Mouse (Mus musculus): ENCODE results near the gene Tdrkh. TPM values are rescaled to one million over a fixed set of nuclear protein-coding genes. Genes with fewer than 3 reads are reported as not detected.
A peak's percentile ranks its signal among the peaks of the same experiment; 100 is the strongest.

Tdrkh gene
- polyA plus RNA-seq, 1 experiment from 2014 or later, result 57.5 TPM

DNA sequence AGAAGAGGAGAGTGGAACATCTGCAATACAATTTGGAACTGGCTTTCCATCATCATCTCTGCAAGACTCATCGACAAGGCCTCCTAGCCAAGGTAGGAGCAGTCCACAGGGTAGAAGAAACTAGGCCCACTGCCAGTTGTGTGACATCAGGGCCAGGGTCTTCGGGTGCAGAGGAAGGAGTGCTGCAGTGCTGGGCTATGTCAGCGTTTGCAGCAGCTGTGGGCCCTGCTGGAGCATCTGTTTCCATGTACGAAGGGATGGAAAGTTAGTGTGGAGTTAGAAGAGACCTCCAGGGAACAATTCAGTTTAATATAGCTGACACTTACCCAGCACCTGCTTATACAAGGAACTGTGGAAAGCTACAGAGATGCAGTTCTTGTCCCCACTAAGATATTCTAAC, 20.0 kb upstream of the Tdrkh start:
- H3K9ac ChIP-seq (ENCODE audit: low read length), result no peak overlapping the region
- DNase-seq (ENCODE audit: low spot score) (peak; percentile 7), ATAC-seq (replicated peaks; ENCODE audit: low FRiP score) (no peak)
- H3K9me3 ChIP-seq (ENCODE audit: control insufficient read depth, low read length), result no peaks in the 10 kb centered on the region
- WGBS, result 66% methylated on average over 4 of the region's 4 CpGs
- H3K4me3 ChIP-seq (ENCODE audit: low read depth, low read length), result no peak overlapping the region
- H3K4me2 ChIP-seq (ENCODE audit: low read depth, low read length, severe bottlenecking), result no peak overlapping the region
- H3K4me1 ChIP-seq (replicated peaks; ENCODE audit: control insufficient read depth, insufficient read depth, low read length), result no peaks in the 10 kb centered on the region
- H3K27ac ChIP-seq (ENCODE audit: low read depth, low read length), result no peak overlapping the region
- no peaks in the 10 kb centered on the region for H3K27me3 ChIP-seq (ENCODE audit: control insufficient read depth, insufficient read depth, low read length)
- no peaks in the 10 kb centered on the region for H3K36me3 ChIP-seq (ENCODE audit: control insufficient read depth, insufficient read depth, low read length)

DNA sequence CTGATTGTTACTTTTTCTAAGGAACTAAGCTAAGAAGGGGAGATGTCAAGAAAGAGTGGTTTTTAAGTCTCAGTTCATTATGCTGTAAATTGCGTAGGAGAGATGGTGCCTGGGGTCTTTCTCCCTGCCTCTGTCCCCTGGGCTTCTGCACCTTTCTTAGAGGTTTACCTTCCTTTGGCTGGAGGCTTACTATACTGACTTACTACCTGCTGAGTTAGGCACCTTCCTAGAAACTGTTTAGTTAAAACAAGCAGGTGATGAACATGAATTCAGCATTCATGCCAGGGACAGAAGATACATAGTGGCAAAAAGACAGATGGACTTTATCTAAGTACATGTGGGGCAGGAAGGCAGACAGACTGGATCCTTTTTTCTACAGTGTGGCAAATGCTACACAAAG, 16.7 kb upstream of the Tdrkh start:
- ATAC-seq (replicated peaks; ENCODE audit: low FRiP score) (no peak), DNase-seq (ENCODE audit: low spot score) (no peak)
- no peak overlapping the region for H3K4me3 ChIP-seq (ENCODE audit: low read depth, low read length)
- H3K9me3 ChIP-seq (ENCODE audit: control insufficient read depth, low read length), result no peaks in the 10 kb centered on the region
- H3K4me1 ChIP-seq (replicated peaks; ENCODE audit: control insufficient read depth, insufficient read depth, low read length), result peaks cover 7% of the 10 kb centered on the region; the same call in 1 of the 2 replicates
- no peak overlapping the region for H3K4me2 ChIP-seq (ENCODE audit: low read depth, low read length, severe bottlenecking)
- H3K36me3 ChIP-seq (ENCODE audit: control insufficient read depth, insufficient read depth, low read length), result no peaks in the 10 kb centered on the region
- H3K27me3 ChIP-seq (ENCODE audit: control insufficient read depth, insufficient read depth, low read length), result no peaks in the 10 kb centered on the region
- WGBS, result 71% methylated on average over 1 of the region's 1 CpGs
- H3K9ac ChIP-seq (ENCODE audit: low read length), result no peak overlapping the region
- no peak overlapping the region for H3K27ac ChIP-seq (ENCODE audit: low read depth, low read length)

- H3K27me3 ChIP-seq (ENCODE audit: control insufficient read depth, insufficient read depth, low read length), result no peaks in the 10 kb centered on the region
- H3K9ac ChIP-seq (ENCODE audit: low read length), result no peak overlapping the region
- no peak for ATAC-seq (replicated peaks; ENCODE audit: low FRiP score)
- H3K4me1 ChIP-seq (replicated peaks; ENCODE audit: control insufficient read depth, insufficient read depth, low read length), result peaks cover 7% of the 10 kb centered on the region; the same call in 1 of the 2 replicates
- H3K4me3 ChIP-seq (ENCODE audit: low read depth, low read length), result no peak overlapping the region
- no peaks in the 10 kb centered on the region for H3K9me3 ChIP-seq (ENCODE audit: control insufficient read depth, low read length)
- WGBS, result 82% methylated on average over 4 of the region's 4 CpGs
- H3K36me3 ChIP-seq (ENCODE audit: control insufficient read depth, insufficient read depth, low read length), result no peaks in the 10 kb centered on the region
- no peak overlapping the region for H3K27ac ChIP-seq (ENCODE audit: low read depth, low read length)
- H3K4me2 ChIP-seq (ENCODE audit: low read depth, low read length, severe bottlenecking), result no peak overlapping the region
- DNase-seq (ENCODE audit: low spot score), result peak; percentile 32
These were observed 16.2 kb upstream of the Tdrkh start for GRCm38 (mm10) chr3:94396851-94397250.

GRCm38 (mm10) chr3:94398217-94398616, 14.9 kb upstream of the Tdrkh start, which contains the start of gene Lingo4:
Gene Lingo4 (plus strand): TSS chr3:94398517.
- Histone ChIP-seq H3K27ac (ENCODE audit: low read depth, low read length) (no peak within 1 kb of the TSS), H3K4me3 (ENCODE audit: low read depth, low read length) (peak within 1 kb of the TSS; percentile 24), H3K9me3 (ENCODE audit: control insufficient read depth, low read length) (no peaks in the 10 kb centered on the region), H3K36me3 (ENCODE audit: control insufficient read depth, insufficient read depth, low read length) (no peaks in the 10 kb centered on the region), H3K9ac (ENCODE audit: low read length) (peak within 1 kb of the TSS; percentile 47), H3K4me2 (ENCODE audit: low read depth, low read length, severe bottlenecking) (peak within 1 kb of the TSS; percentile 57), H3K4me1 (replicated peaks; ENCODE audit: control insufficient read depth, insufficient read depth, low read length) (peaks cover 7% of the 10 kb centered on the region; the same call in 1 of the 2 replicates), H3K27me3 (ENCODE audit: control insufficient read depth, insufficient read depth, low read length) (no peaks in the 10 kb centered on the region)
- 73% methylated on average over 6 of the region's 6 CpGs for WGBS
- DNase-seq (ENCODE audit: low spot score) (no peak), ATAC-seq (replicated peaks; ENCODE audit: low FRiP score) (no peak)

- Histone ChIP-seq H3K27me3 (ENCODE audit: control insufficient read depth, insufficient read depth, low read length) (no peaks in the 10 kb centered on the region), H3K9me3 (ENCODE audit: control insufficient read depth, low read length) (no peaks in the 10 kb centered on the region), H3K4me2 (ENCODE audit: low read depth, low read length, severe bottlenecking) (peak overlapping the region; percentile 57), H3K9ac (ENCODE audit: low read length) (peak overlapping the region; percentile 47), H3K4me3 (ENCODE audit: low read depth, low read length) (peak overlapping the region; percentile 24), H3K27ac (ENCODE audit: low read depth, low read length) (no peak overlapping the region), H3K36me3 (ENCODE audit: control insufficient read depth, insufficient read depth, low read length) (no peaks in the 10 kb centered on the region), H3K4me1 (replicated peaks; ENCODE audit: control insufficient read depth, insufficient read depth, low read length) (peaks cover 8% of the 10 kb centered on the region; the same call in 1 of the 2 replicates)
- peak; percentile 31 for ATAC-seq (replicated peaks; ENCODE audit: low FRiP score)
- 3% methylated on average over 20 of the region's 20 CpGs for WGBS
- no peak for DNase-seq (ENCODE audit: low spot score)
These were observed 14.1 kb upstream of the Tdrkh start for GRCm38 (mm10) chr3:94398943-94399481.

DNA sequence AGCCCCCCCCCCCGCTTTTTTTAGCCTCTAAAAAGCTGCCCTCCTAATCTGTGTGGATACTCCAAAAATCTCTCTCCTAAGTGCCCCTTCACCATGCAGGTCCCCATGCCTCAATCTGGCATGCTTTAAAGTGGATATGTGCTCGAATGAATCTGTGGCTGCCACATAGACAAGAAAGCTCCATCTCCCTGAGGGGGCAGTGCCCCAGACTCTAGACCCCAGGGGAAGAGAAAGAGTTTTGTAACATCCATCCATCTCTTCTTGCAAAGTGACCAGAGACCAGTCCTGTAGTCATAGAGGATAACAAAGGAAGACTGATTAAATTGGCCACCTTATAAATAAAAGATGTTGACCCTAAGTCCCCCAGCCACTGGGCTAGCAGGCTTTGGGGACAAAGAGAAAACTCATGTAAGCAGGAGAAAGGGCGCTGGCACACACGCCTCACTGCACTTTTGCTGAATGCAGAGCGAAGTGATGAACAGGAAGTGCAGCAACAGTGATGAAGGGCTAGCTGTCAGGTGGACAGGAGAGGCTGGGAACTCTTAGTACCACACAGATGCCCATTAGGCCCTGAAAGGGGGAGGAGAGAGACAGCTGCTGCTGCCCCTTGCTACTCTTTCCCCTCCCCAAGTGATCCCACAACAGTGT, 13.3 kb upstream of the Tdrkh start:
- Histone ChIP-seq H3K36me3 (ENCODE audit: control insufficient read depth, insufficient read depth, low read length) (no peaks in the 10 kb centered on the region), H3K9ac (ENCODE audit: low read length) (peak overlapping the region; percentile 47), H3K4me1 (replicated peaks; ENCODE audit: control insufficient read depth, insufficient read depth, low read length) (peaks cover 12% of the 10 kb centered on the region), H3K4me2 (ENCODE audit: low read depth, low read length, severe bottlenecking) (peak overlapping the region; percentile 57), H3K27ac (ENCODE audit: low read depth, low read length) (no peak overlapping the region), H3K27me3 (ENCODE audit: control insufficient read depth, insufficient read depth, low read length) (no peaks in the 10 kb centered on the region), H3K9me3 (ENCODE audit: control insufficient read depth, low read length) (no peaks in the 10 kb centered on the region), H3K4me3 (ENCODE audit: low read depth, low read length) (peak overlapping the region; percentile 24; the same call in 1 of the 2 replicates)
- ATAC-seq (replicated peaks; ENCODE audit: low FRiP score) (peak; percentile 26; the same call in 1 of the 2 replicates), DNase-seq (ENCODE audit: low spot score) (no peak)
- 14% methylated on average over 5 of the region's 5 CpGs for WGBS

GRCm38 (mm10) chr3:94402451-94402850, 10.6 kb upstream of the Tdrkh start:
- H3K4me2 ChIP-seq (ENCODE audit: low read depth, low read length, severe bottlenecking), result no peak overlapping the region
- H3K4me3 ChIP-seq (ENCODE audit: low read depth, low read length), result no peak overlapping the region
- H3K27ac ChIP-seq (ENCODE audit: low read depth, low read length), result no peak overlapping the region
- H3K9me3 ChIP-seq (ENCODE audit: control insufficient read depth, low read length), result no peaks in the 10 kb centered on the region
- no peaks in the 10 kb centered on the region for H3K36me3 ChIP-seq (ENCODE audit: control insufficient read depth, insufficient read depth, low read length)
- peaks cover 12% of the 10 kb centered on the region for H3K4me1 ChIP-seq (replicated peaks; ENCODE audit: control insufficient read depth, insufficient read depth, low read length)
- no peak for DNase-seq (ENCODE audit: low spot score)
- no peak overlapping the region for H3K9ac ChIP-seq (ENCODE audit: low read length)
- ATAC-seq (replicated peaks; ENCODE audit: low FRiP score), result no peak
- 76% methylated on average over 8 of the region's 8 CpGs for WGBS
- no peaks in the 10 kb centered on the region for H3K27me3 ChIP-seq (ENCODE audit: control insufficient read depth, insufficient read depth, low read length)

DNA sequence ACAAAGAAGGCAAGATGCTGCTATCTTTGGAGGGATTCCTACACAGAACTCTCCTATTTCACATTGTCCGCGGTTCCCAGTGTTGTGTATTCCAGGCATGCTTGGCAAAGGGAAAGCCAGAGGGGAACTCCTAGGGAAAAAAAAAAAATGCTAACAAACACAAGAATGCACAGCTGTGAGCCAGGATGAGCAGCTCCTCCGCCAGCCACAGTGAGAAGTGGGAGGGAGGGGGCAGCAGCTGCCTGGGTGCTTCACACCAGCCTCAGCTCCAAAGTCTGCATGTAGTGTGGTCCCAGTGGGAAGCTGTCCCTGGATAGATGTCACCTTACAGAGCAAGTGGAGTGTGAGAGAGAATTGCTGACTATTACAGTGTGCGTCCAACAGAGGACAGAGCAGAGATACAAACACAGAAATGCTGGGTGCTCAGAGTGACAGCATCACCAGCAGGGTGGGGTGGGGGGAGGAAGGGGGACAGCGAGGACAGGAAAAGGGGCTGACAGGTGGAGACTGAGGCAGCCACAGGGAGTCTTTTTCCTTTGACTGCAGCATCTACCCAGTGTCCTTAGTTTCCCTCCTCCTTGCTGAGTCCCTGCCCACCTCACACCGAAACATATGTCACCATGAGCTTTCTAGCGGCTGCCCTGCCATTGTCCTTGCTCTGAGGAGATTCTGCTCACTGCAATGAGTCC, 8.6 kb upstream of the Tdrkh start:
- no peaks in the 10 kb centered on the region for H3K9me3 ChIP-seq (ENCODE audit: control insufficient read depth, low read length)
- peaks cover 12% of the 10 kb centered on the region for H3K4me1 ChIP-seq (replicated peaks; ENCODE audit: control insufficient read depth, insufficient read depth, low read length)
- ATAC-seq (replicated peaks; ENCODE audit: low FRiP score) (no peak; the same call in 1 of the 2 replicates), DNase-seq (ENCODE audit: low spot score) (no peak)
- whole genome bisulfite sequencing, result 32% methylated on average over 7 of the region's 7 CpGs
- H3K36me3 ChIP-seq (ENCODE audit: control insufficient read depth, insufficient read depth, low read length), result no peaks in the 10 kb centered on the region
- H3K9ac ChIP-seq (ENCODE audit: low read length), result no peak overlapping the region; the same call in 1 of the 2 replicates
- H3K4me2 ChIP-seq (ENCODE audit: low read depth, low read length, severe bottlenecking), result no peak overlapping the region
- H3K4me3 ChIP-seq (ENCODE audit: low read depth, low read length), result no peak overlapping the region
- no peaks in the 10 kb centered on the region for H3K27me3 ChIP-seq (ENCODE audit: control insufficient read depth, insufficient read depth, low read length)
- H3K27ac ChIP-seq (ENCODE audit: low read depth, low read length), result no peak overlapping the region
